Mouse (Mus musculus): ENCODE results near the gene Oser1.

DNA sequence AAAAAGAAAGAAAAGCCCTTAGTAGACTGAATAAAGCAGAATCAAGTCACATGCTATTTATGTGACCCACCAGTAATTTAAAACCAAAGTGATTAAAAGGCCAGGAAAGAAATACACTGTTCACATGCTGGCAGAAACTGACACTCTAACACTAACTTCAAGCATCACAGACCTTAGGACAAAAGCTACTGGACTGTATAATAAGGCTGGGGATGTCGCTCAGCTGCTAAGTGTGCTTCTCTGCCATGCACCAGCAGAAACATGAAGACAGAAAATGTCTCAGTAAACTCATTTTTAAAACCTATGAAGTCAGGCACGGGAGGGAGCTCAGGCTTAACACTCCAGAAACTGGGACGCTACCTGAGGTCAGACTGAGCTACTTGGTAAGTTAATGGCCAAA lies 14.3 kb downstream of the Oser1 start:
- no peak for TF ChIP-seq CTCF (IDR thresholded peaks at IDR 0.05; ENCODE audit: extremely low read depth, insufficient read depth, insufficient read length, insufficient replicate concordance)
- TF ChIP-seq POLR2A (IDR thresholded peaks at IDR 0.05; ENCODE audit: low read depth, low read length): no peak

Measured in spleen, adult 2 months (tissue).